18 mouse cellular contexts compared by ENCODE assay signal in the genomic region with DNA sequence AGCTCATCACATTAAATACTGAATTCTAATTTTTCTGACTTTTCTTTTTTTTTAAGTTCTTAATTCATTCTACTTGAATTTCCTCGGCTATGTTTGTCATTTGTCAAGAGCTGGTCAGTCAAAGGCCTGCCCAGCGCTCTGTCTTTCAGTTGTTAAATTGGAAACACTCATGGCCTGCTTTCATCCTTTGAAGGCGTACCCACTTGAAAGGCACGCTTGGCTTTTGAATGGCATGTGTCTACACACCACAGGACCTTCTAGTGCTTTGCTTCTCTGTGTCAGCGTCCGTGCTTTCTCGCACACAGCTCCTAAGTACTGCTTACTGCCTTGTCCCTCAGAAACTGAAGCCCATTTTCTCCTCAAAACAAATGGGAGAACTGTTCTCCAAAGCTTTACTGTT. TPM values are rescaled to one million over a fixed set of nuclear protein-coding genes. Genes with fewer than 3 reads are reported as not detected.
A peak's percentile ranks its signal among the peaks of the same experiment; 100 is the strongest.
DNase-seq lines count a peak whose midpoint lies in the region.
"Had no signal": no experiment of that assay in that cellular context is flagged by ENCODE, and none has a peak within 500 bp of the region (broad histone marks: within the 10 kb centered on the region; RNA-seq: fewer than 3 reads in every experiment).

No protein-coding gene starts in this region.

- 50% methylated on average over 7 of the region's 7 CpGs for WGBS in heart, embryonic 10.5 days

- peaks cover 7% of the 10 kb centered on the region; the same call in 1 of the 2 replicates for H3K27me3 ChIP-seq in heart, embryonic 10.5 days (ENCODE audit: insufficient read depth, poor library complexity, severe bottlenecking)
- H3K27me3 ChIP-seq: forebrain, embryonic 15.5 days; heart, embryonic 15.5 days; hindbrain, embryonic 13.5 days had no signal

- H3K9me3 ChIP-seq in heart, embryonic 10.5 days: no peaks in the 10 kb centered on the region
- H3K9me3 ChIP-seq: forebrain, embryonic 15.5 days; heart, embryonic 15.5 days; hindbrain, embryonic 13.5 days had no signal

- peak; percentile 80 for DNase-seq in heart, adult 11 months
- DNase-seq in heart, embryonic 10.5 days (ENCODE audit: low spot score): no peak
- DNase-seq in T-cell, adult 2 months (ENCODE audit: low spot score): peak; percentile 28
- DNase-seq in embryo, embryonic 11 days: peak; percentile 36
- peak; percentile 73 for DNase-seq in lung, postnatal 36 days
- no peak for DNase-seq in ovary, postnatal 10 days (ENCODE audit: low spot score)
- DNase-seq in spleen, adult 18-20 months: no peak
- DNase-seq: adrenal gland, postnatal 14 days; cerebellum, adult 18-20 months; cerebellum, adult 9-11 months; cerebellum, postnatal 36 days; gastrocnemius, postnatal 36 days; heart, adult 18-20 months; heart, postnatal 14 days had no signal

- H3K36me3 ChIP-seq in heart, embryonic 10.5 days: peaks cover 13% of the 10 kb centered on the region
- H3K36me3 ChIP-seq: forebrain, embryonic 15.5 days had no signal

- no peak overlapping the region for H3K27ac ChIP-seq in heart, embryonic 10.5 days
- H3K27ac ChIP-seq: forebrain, embryonic 15.5 days; heart, embryonic 15.5 days; hindbrain, embryonic 13.5 days; hindbrain, postnatal 0 days had no signal

- H3K4me3 ChIP-seq in heart, embryonic 10.5 days: no peak overlapping the region
- H3K4me3 ChIP-seq: forebrain, embryonic 15.5 days; heart, embryonic 15.5 days; hindbrain, embryonic 13.5 days had no signal

- peaks cover 26% of the 10 kb centered on the region for H3K4me1 ChIP-seq in heart, embryonic 10.5 days
- H3K4me1 ChIP-seq: forebrain, embryonic 15.5 days had no signal

RNA-seq across cellular contexts. Expression of gene Cox10, which starts 38.0 kb away (rescaled TPM):
- 33.8 and 37.8 TPM in 2 replicates for polyA plus RNA-seq in heart, embryonic 10.5 days (2016; fragmentation: Nextera tagmentation; extraction: Ambion mirVana)

Comparison
In these comparisons a context has a peak if more than half of its experiments do, and no peak if none do; other contexts are left out.
1. DNase-seq: peak in heart, adult 11 months (single experiment), T-cell, adult 2 months (single experiment), embryo, embryonic 11 days (single experiment) and lung, postnatal 36 days (single experiment); none in heart, embryonic 10.5 days (single experiment), ovary, postnatal 10 days (single experiment) and spleen, adult 18-20 months (0 of 2).